Mouse (Mus musculus): ENCODE measurements around the gene March4. TPM values are rescaled to one million over a fixed set of nuclear protein-coding genes. Genes with fewer than 3 reads are reported as not detected.

The March4 gene
- total and polyA plus RNA-seq, 2 experiments, result not detected

DNA sequence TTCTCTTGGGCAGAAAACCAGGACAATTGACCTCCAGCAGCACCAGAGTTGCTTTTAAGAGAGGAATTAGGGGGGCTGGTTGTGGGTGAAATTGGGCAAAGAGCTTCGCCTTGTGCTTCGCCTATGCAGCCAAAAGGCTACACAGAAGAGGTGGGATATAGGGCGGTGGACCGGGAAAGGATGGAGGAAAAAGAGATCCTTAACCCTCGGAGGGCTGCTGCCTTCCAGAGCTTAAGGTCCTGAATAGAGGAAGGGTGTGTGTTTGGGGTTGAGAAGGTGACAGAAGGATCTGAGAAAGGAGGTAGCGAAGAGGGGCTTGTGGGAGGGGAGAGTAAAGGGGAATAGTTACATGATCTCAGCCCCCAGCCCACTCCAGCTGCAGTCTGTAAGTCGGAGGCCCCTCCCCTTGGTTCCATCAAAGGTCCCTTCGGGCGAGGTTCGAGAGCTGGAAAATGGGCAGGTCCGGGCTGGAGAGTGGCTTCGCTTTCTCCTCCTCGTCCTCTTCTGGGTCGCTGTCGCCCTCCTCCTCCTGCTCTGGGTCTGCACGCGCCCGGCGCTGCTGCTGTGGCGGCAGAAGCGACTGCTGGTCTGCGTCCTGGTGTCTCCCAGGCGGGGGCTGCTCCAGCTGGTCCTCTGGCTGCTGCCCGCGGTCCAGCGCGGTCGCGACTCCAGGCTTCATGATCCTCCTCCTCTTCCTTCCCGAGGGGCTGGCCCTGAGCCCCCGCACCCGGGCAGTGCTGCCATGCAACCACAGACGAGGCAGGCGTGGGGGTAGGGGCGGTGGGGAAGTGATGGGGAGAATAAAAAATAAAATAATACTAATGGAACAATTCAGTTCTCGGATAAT is 782 bp downstream of the March4 start:
- no peaks in the 10 kb centered on the region for H3K79me2 ChIP-seq (ENCODE audit: control insufficient read depth, insufficient read depth, low read length)
- H3K4me3 ChIP-seq (ENCODE audit: insufficient read depth, low read depth, low read length), result no peak overlapping the region
- H3K36me3 ChIP-seq (ENCODE audit: control insufficient read depth, insufficient read depth, low read length), result no peaks in the 10 kb centered on the region
- DNase-seq (ENCODE audit: extremely low read depth, low read depth, low spot score), result no peak
- no peaks in the 10 kb centered on the region for H3K4me1 ChIP-seq (ENCODE audit: control insufficient read depth, insufficient read depth, low read length)
- no peak for TF ChIP-seq CTCF (IDR thresholded peaks at IDR 0.05; ENCODE audit: low read depth, low read length)
- TF ChIP-seq POLR2A (IDR thresholded peaks at IDR 0.05; ENCODE audit: extremely low read depth, insufficient read depth, low read length), result no peak
- no peak overlapping the region for H3K27ac ChIP-seq (replicated peaks; ENCODE audit: insufficient read depth, low read depth, low read length)
- WGBS, result 4% methylated on average over 36 of the region's 36 CpGs
- no peak overlapping the region for H3K9ac ChIP-seq (ENCODE audit: low read depth, low read length)
- peaks cover 12% of the 10 kb centered on the region; the same call in 1 of the 2 replicates for H3K27me3 ChIP-seq (ENCODE audit: control insufficient read depth, insufficient read depth, low read length)

DNA sequence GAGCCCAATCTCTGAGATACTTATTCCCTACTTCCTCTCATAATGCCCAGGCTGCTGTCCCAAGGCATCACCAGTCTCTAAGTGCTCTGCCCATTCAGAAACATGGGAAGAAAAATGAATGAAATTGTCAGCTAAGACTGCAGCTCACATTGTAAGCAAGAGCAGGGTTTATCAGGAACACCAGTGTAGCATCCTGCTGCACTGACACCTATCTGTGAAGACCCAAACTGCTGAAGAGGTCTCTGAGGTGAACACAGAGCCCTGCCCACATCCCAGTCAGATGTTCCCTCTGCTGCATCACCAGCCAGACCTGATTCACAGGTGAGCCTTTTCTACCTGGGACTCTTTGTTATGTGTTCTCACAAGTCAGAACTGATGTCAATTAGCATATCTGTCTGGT is 3.3 kb downstream of the March4 start:
- no peak overlapping the region for H3K9ac ChIP-seq (ENCODE audit: low read depth, low read length)
- DNase-seq (ENCODE audit: extremely low read depth, low read depth, low spot score), result no peak
- TF ChIP-seq CTCF (IDR thresholded peaks at IDR 0.05; ENCODE audit: low read depth, low read length) (no peak), POLR2A (IDR thresholded peaks at IDR 0.05; ENCODE audit: extremely low read depth, insufficient read depth, low read length) (no peak)
- no peak overlapping the region for H3K4me3 ChIP-seq (ENCODE audit: insufficient read depth, low read depth, low read length)
- no peaks in the 10 kb centered on the region for H3K36me3 ChIP-seq (ENCODE audit: control insufficient read depth, insufficient read depth, low read length)
- no peak overlapping the region for H3K27ac ChIP-seq (replicated peaks; ENCODE audit: insufficient read depth, low read depth, low read length)
- peaks cover 12% of the 10 kb centered on the region; the same call in 1 of the 2 replicates for H3K27me3 ChIP-seq (ENCODE audit: control insufficient read depth, insufficient read depth, low read length)
- H3K4me1 ChIP-seq (ENCODE audit: control insufficient read depth, insufficient read depth, low read length), result no peaks in the 10 kb centered on the region
- no peaks in the 10 kb centered on the region for H3K79me2 ChIP-seq (ENCODE audit: control insufficient read depth, insufficient read depth, low read length)

DNA sequence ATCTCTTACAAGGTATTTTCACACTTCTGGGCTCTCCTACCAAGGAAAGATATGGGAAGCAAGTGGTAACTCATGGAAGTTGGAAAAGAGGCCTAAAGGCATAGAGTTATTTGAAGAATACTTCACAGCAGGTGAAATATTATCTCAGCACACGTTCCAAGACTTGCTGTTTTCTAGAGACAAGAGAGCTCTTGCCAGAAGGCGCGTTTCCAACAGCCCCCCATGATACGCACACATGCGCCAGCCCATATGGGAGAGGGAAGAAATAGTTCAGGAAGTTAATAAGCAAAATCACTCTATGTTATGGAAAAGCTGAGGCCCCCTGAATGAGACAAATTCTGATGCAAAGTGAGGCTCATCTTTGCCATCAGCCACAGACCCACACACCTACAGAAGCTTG is 3.8 kb downstream of the March4 start:
- H3K4me3 ChIP-seq (ENCODE audit: insufficient read depth, low read depth, low read length), result no peak overlapping the region
- 87% methylated on average over 5 of the region's 5 CpGs for WGBS
- no peak for DNase-seq (ENCODE audit: extremely low read depth, low read depth, low spot score)
- no peak overlapping the region for H3K27ac ChIP-seq (replicated peaks; ENCODE audit: insufficient read depth, low read depth, low read length)
- H3K36me3 ChIP-seq (ENCODE audit: control insufficient read depth, insufficient read depth, low read length), result no peaks in the 10 kb centered on the region
- peaks cover 12% of the 10 kb centered on the region; the same call in 1 of the 2 replicates for H3K27me3 ChIP-seq (ENCODE audit: control insufficient read depth, insufficient read depth, low read length)
- H3K4me1 ChIP-seq (ENCODE audit: control insufficient read depth, insufficient read depth, low read length), result no peaks in the 10 kb centered on the region
- H3K9ac ChIP-seq (ENCODE audit: low read depth, low read length), result no peak overlapping the region
- TF ChIP-seq POLR2A (IDR thresholded peaks at IDR 0.05; ENCODE audit: extremely low read depth, insufficient read depth, low read length), result no peak
- TF ChIP-seq CTCF (IDR thresholded peaks at IDR 0.05; ENCODE audit: low read depth, low read length), result no peak
- no peaks in the 10 kb centered on the region for H3K79me2 ChIP-seq (ENCODE audit: control insufficient read depth, insufficient read depth, low read length)

DNA sequence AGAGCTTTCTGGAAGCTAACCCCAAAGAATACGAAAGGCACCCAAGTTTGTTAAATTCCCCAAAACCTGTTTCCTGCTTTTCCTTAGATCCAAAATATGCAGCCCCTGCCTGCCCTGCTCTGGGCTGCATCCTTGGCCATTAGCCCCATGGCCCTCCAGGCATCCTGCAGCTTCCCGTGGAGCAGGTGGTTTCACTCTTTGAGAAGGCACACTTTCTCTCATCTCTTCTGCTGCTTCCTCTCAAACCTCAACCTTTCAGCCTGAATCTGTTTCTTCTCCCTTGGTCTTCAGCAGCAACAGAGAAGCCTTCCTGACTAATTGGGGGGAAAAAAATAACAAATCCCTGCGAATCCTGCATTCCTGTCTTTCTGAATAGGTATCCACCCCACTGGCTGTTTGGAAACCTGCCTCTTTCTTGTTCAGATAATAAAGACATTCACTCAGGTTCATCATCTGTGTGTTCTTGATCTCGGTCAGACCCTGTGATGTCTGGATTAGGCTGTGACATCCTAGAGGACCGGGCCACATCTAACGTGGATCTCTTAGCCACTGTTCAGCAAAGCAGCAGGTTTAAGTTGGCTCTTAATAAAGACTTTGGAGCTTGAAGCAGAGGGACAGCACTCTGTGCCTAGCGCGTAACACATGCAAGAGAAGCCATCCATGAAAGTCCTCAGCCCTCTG is 6.1 kb downstream of the March4 start:
- no peak overlapping the region for H3K9ac ChIP-seq (ENCODE audit: low read depth, low read length)
- no peaks in the 10 kb centered on the region for H3K27me3 ChIP-seq (ENCODE audit: control insufficient read depth, insufficient read depth, low read length)
- WGBS, result 78% methylated on average over 8 of the region's 8 CpGs
- no peaks in the 10 kb centered on the region for H3K36me3 ChIP-seq (ENCODE audit: control insufficient read depth, insufficient read depth, low read length)
- H3K4me3 ChIP-seq (ENCODE audit: insufficient read depth, low read depth, low read length), result no peak overlapping the region
- H3K27ac ChIP-seq (replicated peaks; ENCODE audit: insufficient read depth, low read depth, low read length), result no peak overlapping the region
- no peaks in the 10 kb centered on the region for H3K79me2 ChIP-seq (ENCODE audit: control insufficient read depth, insufficient read depth, low read length)
- TF ChIP-seq POLR2A (IDR thresholded peaks at IDR 0.05; ENCODE audit: extremely low read depth, insufficient read depth, low read length) (no peak), CTCF (IDR thresholded peaks at IDR 0.05; ENCODE audit: low read depth, low read length) (no peak)
- H3K4me1 ChIP-seq (ENCODE audit: control insufficient read depth, insufficient read depth, low read length), result no peaks in the 10 kb centered on the region
- no peak for DNase-seq (ENCODE audit: extremely low read depth, low read depth, low spot score)

DNA sequence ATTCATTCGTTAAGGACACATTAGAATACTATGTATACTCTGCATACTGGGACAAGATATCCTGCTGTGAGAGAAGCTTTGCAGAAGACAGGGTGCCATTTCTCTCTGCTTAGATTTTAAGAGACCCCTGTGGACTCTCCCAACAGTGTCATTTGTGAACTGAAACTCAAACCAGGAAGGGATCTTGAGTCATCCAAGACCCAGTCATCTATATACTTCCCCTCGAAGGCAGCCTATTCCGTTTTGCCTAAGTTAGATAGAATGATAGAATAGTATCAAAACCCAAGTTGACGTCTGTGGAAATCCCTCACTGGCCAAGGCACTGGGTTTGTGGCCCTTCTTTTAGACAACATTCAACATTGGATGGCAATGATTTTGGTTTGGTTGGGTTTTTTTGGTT is 7.5 kb downstream of the March4 start:
- no peak overlapping the region for H3K4me3 ChIP-seq (ENCODE audit: insufficient read depth, low read depth, low read length)
- no peak overlapping the region for H3K9ac ChIP-seq (ENCODE audit: low read depth, low read length)
- 81% methylated on average over 4 of the region's 4 CpGs for WGBS
- H3K27me3 ChIP-seq (ENCODE audit: control insufficient read depth, insufficient read depth, low read length), result no peaks in the 10 kb centered on the region
- no peak for TF ChIP-seq POLR2A (IDR thresholded peaks at IDR 0.05; ENCODE audit: extremely low read depth, insufficient read depth, low read length)
- no peak for TF ChIP-seq CTCF (IDR thresholded peaks at IDR 0.05; ENCODE audit: low read depth, low read length)
- H3K27ac ChIP-seq (replicated peaks; ENCODE audit: insufficient read depth, low read depth, low read length), result no peak overlapping the region
- no peaks in the 10 kb centered on the region for H3K79me2 ChIP-seq (ENCODE audit: control insufficient read depth, insufficient read depth, low read length)
- DNase-seq (ENCODE audit: extremely low read depth, low read depth, low spot score), result no peak
- no peaks in the 10 kb centered on the region for H3K36me3 ChIP-seq (ENCODE audit: control insufficient read depth, insufficient read depth, low read length)
- H3K4me1 ChIP-seq (ENCODE audit: control insufficient read depth, insufficient read depth, low read length), result no peaks in the 10 kb centered on the region

DNA sequence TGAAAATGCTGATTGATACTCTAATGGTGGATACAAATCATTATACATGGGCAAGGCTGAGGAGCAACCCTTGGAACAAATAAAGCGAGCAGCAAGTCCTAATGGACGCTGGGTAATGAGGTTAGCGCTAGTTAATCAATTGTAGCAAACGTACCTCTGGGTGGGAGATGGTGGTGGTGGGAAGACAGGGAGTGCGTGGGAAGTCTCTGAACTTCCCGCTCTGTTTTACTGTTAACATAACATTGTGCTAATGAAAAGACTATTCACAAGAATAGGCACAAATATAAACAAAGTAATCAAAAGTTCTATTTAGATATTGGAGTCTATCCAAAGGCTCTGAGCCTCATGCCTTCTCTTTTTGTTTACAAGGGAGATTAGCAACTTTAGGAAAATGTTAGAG is 13.1 kb downstream of the March4 start:
- no peaks in the 10 kb centered on the region for H3K36me3 ChIP-seq (ENCODE audit: control insufficient read depth, insufficient read depth, low read length)
- H3K27me3 ChIP-seq (ENCODE audit: control insufficient read depth, insufficient read depth, low read length), result 0 out of 2 replicates have a peak, but pooled peaks cover 2% of the 10 kb centered on the region
- H3K79me2 ChIP-seq (ENCODE audit: control insufficient read depth, insufficient read depth, low read length), result no peaks in the 10 kb centered on the region
- no peaks in the 10 kb centered on the region for H3K4me1 ChIP-seq (ENCODE audit: control insufficient read depth, insufficient read depth, low read length)
- no peak overlapping the region for H3K27ac ChIP-seq (replicated peaks; ENCODE audit: insufficient read depth, low read depth, low read length)
- DNase-seq (ENCODE audit: extremely low read depth, low read depth, low spot score), result no peak
- 52% methylated on average over 6 of the region's 6 CpGs for WGBS
- TF ChIP-seq CTCF (IDR thresholded peaks at IDR 0.05; ENCODE audit: low read depth, low read length) (no peak), POLR2A (IDR thresholded peaks at IDR 0.05; ENCODE audit: extremely low read depth, insufficient read depth, low read length) (no peak)
- no peak overlapping the region for H3K4me3 ChIP-seq (ENCODE audit: insufficient read depth, low read depth, low read length)
- H3K9ac ChIP-seq (ENCODE audit: low read depth, low read length), result no peak overlapping the region
